Mouse (Mus musculus) bone marrow macrophage, adult 2 months (primary cell): ENCODE measurements around the gene Arid1b. TPM values are rescaled to one million over a fixed set of nuclear protein-coding genes. Genes with fewer than 3 reads are reported as not detected.
"Not testable (repeated sequence)": the region's sequence is repeated elsewhere in the genome, so short reads cannot be mapped to it uniquely, and the experiment has no call there.

ENCODE experiments used
- H3K27ac ChIP-seq: 2 replicates; pipeline ENCODE4 v1.5.1; 2012; ENCODE audit warnings: low read depth, low read length; ENCODE audit not compliant: insufficient read depth
- H3K4me1 ChIP-seq: 2 replicates; pipeline ENCODE4 v1.6.1; 2012; ENCODE audit warnings: low read length; ENCODE audit not compliant: control insufficient read depth, insufficient read depth
- H3K4me3 ChIP-seq: 2 replicates; pipeline ENCODE4 v1.5.1; 2012; ENCODE audit warnings: mild to moderate bottlenecking, low read length, moderate library complexity; ENCODE audit not compliant: insufficient read depth
- CTCF ChIP-seq: IDR thresholded peaks from 2 replicates; pipeline ENCODE4 v1.5.1; 2012; ENCODE audit warnings: low read depth, mild to moderate bottlenecking, low read length, moderate library complexity
- POLR2A ChIP-seq: IDR thresholded peaks from 2 replicates; pipeline ENCODE4 v1.6.1; 2012; ENCODE audit warnings: mild to moderate bottlenecking, low read depth, low read length, borderline replicate concordance
- polyA plus RNA-seq: library from polyadenylated mRNA; stranded (reverse); fragments of >200 nt; gene quantifications from 2 replicates; pipeline ENCODE4 v1.2.4, GENCODE M21; 2012; ENCODE audit not compliant: missing spikeins, insufficient read depth, insufficient read length

Gene Arid1b
- polyA plus RNA-seq, 1 experiment: 25.8 TPM

DNA sequence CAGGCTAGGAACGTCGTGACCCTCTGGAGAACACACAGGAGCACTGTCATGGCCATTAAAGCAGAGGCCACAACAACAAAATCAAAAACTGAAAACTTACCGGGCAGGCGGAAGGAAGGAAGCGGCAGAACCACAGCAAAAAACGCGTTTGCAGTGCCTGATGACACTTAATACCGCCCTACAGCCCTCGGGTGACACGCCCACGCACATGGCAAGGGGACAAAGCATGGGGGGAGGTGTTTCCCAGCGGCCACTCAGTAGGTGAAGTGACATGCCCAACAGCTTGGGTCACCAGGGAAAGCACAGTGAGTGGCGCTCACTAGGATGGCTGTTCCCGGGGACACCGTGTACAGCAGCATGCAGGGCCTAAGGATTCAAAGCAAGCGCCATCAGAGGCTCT, 97.4 kb downstream of the Arid1b start:
- Histone ChIP-seq H3K4me3 (no peak overlapping the region), H3K27ac (no peak overlapping the region), H3K4me1 (peaks cover 19% of the 10 kb centered on the region)
- TF ChIP-seq CTCF: no peak
- no peak for TF ChIP-seq POLR2A

DNA sequence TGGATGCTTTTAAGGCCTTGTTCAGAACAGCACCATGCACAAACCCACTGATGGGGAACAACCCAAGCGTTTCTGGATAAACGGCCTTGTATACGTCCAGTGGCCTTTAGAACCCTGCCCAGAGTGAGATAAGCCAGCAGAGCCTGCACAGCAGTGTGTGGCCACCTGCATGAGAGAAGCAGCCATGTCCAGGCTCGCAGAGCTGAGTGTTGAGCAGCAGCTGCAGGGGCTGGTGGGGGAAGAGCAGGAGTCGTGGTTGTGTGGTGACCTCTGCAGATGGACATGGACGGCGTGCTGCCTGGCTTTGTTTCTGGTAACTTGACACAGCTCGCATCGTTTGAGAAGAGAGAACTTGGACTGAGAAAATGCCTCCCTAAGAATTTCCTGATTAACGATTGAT, 97.8 kb downstream of the Arid1b start:
- TF ChIP-seq CTCF: no peak
- no peak for TF ChIP-seq POLR2A
- Histone ChIP-seq H3K27ac (no peak overlapping the region), H3K4me3 (no peak overlapping the region), H3K4me1 (peaks cover 19% of the 10 kb centered on the region)

DNA sequence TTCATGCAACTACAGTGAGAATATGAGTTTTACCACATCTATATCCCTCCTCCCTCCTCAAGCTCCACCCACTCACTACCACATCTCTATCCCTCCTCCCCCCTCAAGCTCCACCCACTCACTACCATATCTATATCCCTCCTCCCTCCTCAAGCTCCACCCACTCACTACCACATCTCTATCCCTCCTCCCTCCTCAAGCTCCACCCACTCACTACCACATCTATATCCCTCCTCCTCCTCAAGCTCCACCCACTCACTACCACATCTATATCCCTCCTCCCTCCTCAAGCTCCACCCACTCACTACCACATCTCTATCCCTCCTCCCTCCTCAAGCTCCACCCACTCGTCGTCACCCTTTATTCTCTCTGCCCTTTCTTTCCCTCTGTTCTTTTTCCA, 99.2 kb downstream of the Arid1b start:
- peaks cover 25% of the 10 kb centered on the region for H3K4me1 ChIP-seq
- H3K4me3 ChIP-seq, H3K27ac ChIP-seq: not testable (repeated sequence)

GRCm38 (mm10) chr17:5094636-5095035, 100.5 kb downstream of the Arid1b start:
- H3K4me1 ChIP-seq: peaks cover 25% of the 10 kb centered on the region
- TF ChIP-seq POLR2A (no peak), CTCF (no peak)
- H3K27ac ChIP-seq: no peak overlapping the region
- no peak overlapping the region for H3K4me3 ChIP-seq

GRCm38 (mm10) chr17:5095741-5096140, 101.6 kb downstream of the Arid1b start:
- Histone ChIP-seq H3K4me3 (no peak overlapping the region), H3K27ac (no peak overlapping the region), H3K4me1 (peaks cover 29% of the 10 kb centered on the region)
- TF ChIP-seq POLR2A (no peak), CTCF (no peak)

DNA sequence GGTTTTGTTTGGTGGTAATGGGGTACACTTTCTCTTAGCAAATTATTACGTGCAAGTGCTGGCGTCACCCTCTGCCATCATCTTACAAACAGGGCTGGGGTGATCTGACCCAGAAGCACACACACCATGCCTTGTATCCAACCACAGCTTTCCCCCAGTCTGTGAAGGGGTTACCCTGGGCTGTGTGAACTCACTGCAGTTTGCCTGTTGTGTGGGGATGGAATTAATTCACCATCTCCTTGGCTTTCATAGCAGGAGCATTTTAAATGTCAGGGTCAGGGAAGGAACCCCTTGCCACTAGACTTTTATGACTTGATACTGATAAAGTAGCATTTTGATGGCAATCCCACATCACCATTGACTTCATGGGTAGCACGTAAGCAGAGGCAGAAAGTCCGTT, 102.9 kb downstream of the Arid1b start:
- TF ChIP-seq POLR2A (no peak), CTCF (no peak)
- H3K4me1 ChIP-seq: peaks cover 35% of the 10 kb centered on the region
- H3K27ac ChIP-seq: no peak overlapping the region
- no peak overlapping the region for H3K4me3 ChIP-seq

DNA sequence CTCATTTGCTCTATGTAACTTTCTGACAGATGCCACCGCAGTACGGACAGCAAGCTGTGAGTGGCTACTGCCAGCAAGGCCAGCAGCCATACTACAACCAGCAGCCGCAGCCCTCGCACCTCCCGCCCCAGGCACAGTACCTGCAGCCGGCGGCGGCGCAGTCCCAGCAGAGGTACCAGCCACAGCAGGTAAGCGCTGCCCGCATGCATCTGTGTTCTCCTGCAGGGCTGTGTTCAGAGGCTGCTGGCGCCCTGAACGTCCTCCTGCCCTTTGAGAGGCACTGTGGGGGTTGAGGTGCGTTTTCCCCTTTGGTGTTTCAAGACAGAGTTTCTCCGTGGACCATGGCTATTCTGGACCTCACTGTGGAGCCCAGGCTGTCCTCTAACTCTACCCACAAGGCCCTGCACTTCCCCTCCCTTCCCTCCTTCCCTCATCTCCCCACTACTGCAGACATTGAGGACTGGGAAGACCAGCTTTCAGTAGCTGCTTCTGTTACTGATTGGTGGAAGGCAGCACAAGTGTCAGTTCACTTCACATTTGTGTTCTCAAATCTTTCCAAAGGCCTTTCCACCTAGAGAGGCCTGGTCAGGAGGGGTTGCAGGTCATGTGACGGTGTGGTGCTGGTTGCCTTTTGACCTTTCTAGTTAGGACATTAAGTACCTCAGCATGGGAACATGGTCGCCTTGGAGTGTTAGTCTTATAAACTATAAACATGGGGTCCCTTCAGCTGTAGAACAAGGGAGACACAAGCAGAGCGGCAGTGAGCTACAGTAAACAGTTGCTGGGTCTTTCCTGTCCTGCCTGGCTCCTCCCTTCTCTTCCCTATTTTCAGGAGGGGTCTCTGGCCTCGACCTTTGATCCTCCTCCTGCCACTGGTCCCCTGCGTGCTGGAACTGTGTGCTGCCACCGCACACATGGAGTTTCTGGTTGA, 103.7 kb downstream of the Arid1b start:
- Histone ChIP-seq H3K27ac (no peak overlapping the region), H3K4me1 (peaks cover 35% of the 10 kb centered on the region), H3K4me3 (no peak overlapping the region)
- TF ChIP-seq POLR2A (no peak), CTCF (no peak)

DNA sequence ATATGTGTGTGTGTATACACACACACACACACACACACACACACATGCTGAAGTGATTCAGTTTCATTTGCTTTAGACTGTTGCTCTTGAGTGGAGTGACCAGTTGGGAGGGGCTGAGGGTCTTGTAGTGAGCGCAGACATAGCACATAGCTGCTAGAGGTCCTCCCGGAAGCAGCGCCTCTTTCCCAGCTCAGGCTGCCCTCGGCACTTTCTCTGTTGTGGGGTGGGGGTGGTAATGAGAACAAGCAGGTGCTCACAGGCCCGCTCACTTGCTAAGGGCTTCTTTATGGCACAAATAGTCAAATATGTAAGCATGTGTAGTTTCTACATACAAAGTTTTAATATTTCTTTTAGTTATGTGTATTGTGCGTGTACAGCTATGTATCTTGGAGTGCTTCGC, 104.6 kb downstream of the Arid1b start:
- TF ChIP-seq POLR2A (no peak), CTCF (no peak)
- no peak overlapping the region for H3K27ac ChIP-seq
- no peak overlapping the region for H3K4me3 ChIP-seq

GRCm38 (mm10) chr17:5099238-5099637, 105.1 kb downstream of the Arid1b start:
- Histone ChIP-seq H3K27ac (peak overlapping the region; percentile 43), H3K4me1 (peaks cover 32% of the 10 kb centered on the region), H3K4me3 (no peak overlapping the region)
- no peak for TF ChIP-seq POLR2A
- TF ChIP-seq CTCF: no peak

More for the DNA sequence above, 104.6 kb downstream of the Arid1b start:
- H3K4me1 ChIP-seq: peaks cover 35% of the 10 kb centered on the region

DNA sequence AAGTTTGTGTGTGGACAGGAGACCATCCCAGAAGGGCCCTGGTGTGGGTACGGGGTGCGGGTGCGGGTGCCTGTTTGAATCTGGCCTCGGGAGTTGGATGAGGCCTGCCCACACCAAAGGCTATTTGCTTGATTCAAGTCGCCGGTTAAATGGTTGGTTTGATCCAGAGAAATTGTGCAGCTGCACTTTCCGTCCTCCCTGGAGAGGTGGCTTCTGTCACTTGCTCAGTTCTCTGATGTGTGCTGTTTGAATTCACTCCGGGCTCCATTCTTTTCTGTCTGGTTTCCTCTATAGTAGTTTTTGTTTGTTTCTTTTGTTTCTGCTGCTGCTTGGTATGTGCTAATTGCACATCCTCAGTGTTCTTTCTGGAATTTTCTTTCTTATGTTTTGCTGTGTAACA, 107.0 kb downstream of the Arid1b start:
- TF ChIP-seq CTCF (no peak), POLR2A (no peak)
- Histone ChIP-seq H3K4me1 (peaks cover 24% of the 10 kb centered on the region), H3K4me3 (no peak overlapping the region), H3K27ac (no peak overlapping the region)
